Mouse (Mus musculus) right cerebral cortex, postnatal 4 days (tissue): ENCODE data around the gene Sars.

Experiments
- DNase-seq: peaks from one replicate; pipeline ENCODE4 v3.0.0-alpha.2; 2022

Sars gene

GRCm38 (mm10) chr3:108444698-108445365 lies at the start of gene Sars:
Gene Sars, minus strand, starts transcription at chr3:108445209.
- peak; percentile 88 for DNase-seq

- DNase-seq, result no peak
Observed at GRCm38 (mm10) chr3:108489968-108490367, 45.0 kb upstream of the Sars start.

GRCm38 (mm10) chr3:108484749-108485148 lies 39.7 kb upstream of the Sars start:
- DNase-seq, result no peak

GRCm38 (mm10) chr3:108478800-108479199 lies 33.8 kb upstream of the Sars start:
- DNase-seq, result no peak

GRCm38 (mm10) chr3:108476761-108477619 lies 32.0 kb upstream of the Sars start:
- DNase-seq, result no peak

GRCm38 (mm10) chr3:108475496-108475895 lies 30.5 kb upstream of the Sars start:
- DNase-seq, result no peak

GRCm38 (mm10) chr3:108474969-108475368 lies 30.0 kb upstream of the Sars start:
- DNase-seq, result no peak

- no peak for DNase-seq
Observed at GRCm38 (mm10) chr3:108467760-108468159, 22.8 kb upstream of the Sars start.

GRCm38 (mm10) chr3:108466425-108466824 lies 21.4 kb upstream of the Sars start:
- DNase-seq, result peak; percentile 66

GRCm38 (mm10) chr3:108458866-108459265 lies 13.9 kb upstream of the Sars start:
- DNase-seq, result no peak

- no peak for DNase-seq
Observed at GRCm38 (mm10) chr3:108458380-108458779, 13.4 kb upstream of the Sars start.

- DNase-seq, result no peak
Observed at GRCm38 (mm10) chr3:108454172-108454571, 9.2 kb upstream of the Sars start.

- no peak for DNase-seq
Observed at GRCm38 (mm10) chr3:108451969-108452368, 7.0 kb upstream of the Sars start.

GRCm38 (mm10) chr3:108445366-108445705 lies 327 bp upstream of the Sars start:
- DNase-seq, result no peak

GRCm38 (mm10) chr3:108444029-108444428 lies 980 bp downstream of the Sars start:
- DNase-seq, result no peak

- no peak for DNase-seq
Observed at GRCm38 (mm10) chr3:108436380-108436714, 8.7 kb downstream of the Sars start.

GRCm38 (mm10) chr3:108435701-108436379 lies 9.2 kb downstream of the Sars start:
- DNase-seq, result no peak

- no peak for DNase-seq
Observed at GRCm38 (mm10) chr3:108433881-108434495, 11.0 kb downstream of the Sars start.

- no peak for DNase-seq
Observed at GRCm38 (mm10) chr3:108433188-108433880, 11.7 kb downstream of the Sars start.

- DNase-seq, result no peak
Observed at GRCm38 (mm10) chr3:108432542-108433187, 12.3 kb downstream of the Sars start.

GRCm38 (mm10) chr3:108425624-108426018 lies 19.4 kb downstream of the Sars start:
- DNase-seq, result no peak

GRCm38 (mm10) chr3:108424944-108425623 lies 19.9 kb downstream of the Sars start:
- DNase-seq, result no peak
